Mouse (Mus musculus) monocyte, adult 5-6 weeks (primary cell): ENCODE results near the gene Hrg. TPM values are rescaled to one million over a fixed set of nuclear protein-coding genes. Genes with fewer than 3 reads are reported as not detected.
"Not testable (repeated sequence)": the region's sequence is repeated elsewhere in the genome, so short reads cannot be mapped to it uniquely, and the experiment has no call there.

Experiments used
- ATAC-seq: fragments of 153-309, 156-312 bp; replicated peaks from 2 replicates; pipeline ENCODE4 v1.8.0; 2017; ENCODE audit warnings: mild to moderate bottlenecking; ENCODE audit not compliant: low TSS enrichment, insufficient number of reproducible peaks, severe bottlenecking, poor library complexity, low FRiP score
- total RNA-seq: library from RNA; stranded (forward); fragments of 200-1000, 200-491, 200-594 nt; gene quantifications from 3 replicates; pipeline ENCODE4 v1.2.3, GENCODE M21; 2017

The Hrg gene
- not detected in 3 replicates for total RNA-seq

DNA sequence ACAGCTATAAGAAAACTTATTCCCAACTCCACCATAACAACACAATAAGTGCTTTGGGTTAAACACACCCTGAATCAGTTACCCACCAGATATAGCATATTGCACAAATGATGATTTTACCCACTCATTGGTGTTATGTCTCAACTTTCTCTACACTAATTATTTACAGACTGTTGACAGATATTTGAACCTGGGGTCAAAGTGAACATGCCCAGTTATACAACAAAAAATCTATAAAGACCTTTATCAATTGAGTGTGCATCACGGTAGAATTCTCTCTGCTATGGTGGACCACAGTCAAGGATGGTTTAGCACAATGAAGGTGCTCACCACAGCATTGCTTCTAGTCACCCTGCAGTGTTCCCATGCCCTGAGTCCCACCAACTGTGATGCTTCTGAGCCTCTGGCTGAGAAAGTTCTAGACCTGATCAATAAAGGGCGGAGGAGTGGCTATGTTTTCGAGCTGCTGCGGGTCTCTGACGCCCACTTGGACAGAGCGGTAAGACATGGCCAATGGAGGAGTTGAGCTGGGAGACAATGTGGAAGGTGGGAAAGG, at the start of gene Hrg:
TSS of gene Hrg (plus strand) at position 233 of the 556 bp plus-strand sequence.
- ATAC-seq, result no peak

- ATAC-seq, result no peak
These were observed 49.5 kb upstream of the Hrg start for GRCm38 (mm10) chr16:22901326-22901725.

DNA sequence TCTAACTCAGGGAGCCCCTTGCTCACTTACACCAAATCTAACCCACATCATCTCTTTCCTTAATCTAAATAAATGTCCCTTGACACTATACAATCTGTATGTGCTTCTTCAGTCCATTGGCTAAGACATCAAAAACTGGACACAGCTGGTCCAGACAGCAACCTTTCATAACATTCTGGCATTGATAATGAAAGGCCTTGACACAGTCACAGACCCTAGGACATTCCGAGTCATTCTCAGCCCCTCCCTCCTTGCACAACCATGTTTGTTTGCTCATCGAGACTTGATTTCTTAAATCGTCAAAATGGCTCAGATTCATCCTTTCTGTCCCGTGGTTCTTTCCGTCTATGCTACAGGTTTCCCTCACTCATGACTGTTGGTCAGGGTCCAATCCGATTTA, 41.6 kb upstream of the Hrg start:
- no peak for ATAC-seq

- no peak for ATAC-seq
These were observed 38.9 kb upstream of the Hrg start for GRCm38 (mm10) chr16:22911986-22912385.

GRCm38 (mm10) chr16:22912886-22913285, 38.0 kb upstream of the Hrg start:
- ATAC-seq, result no peak

- no peak for ATAC-seq
These were observed 36.6 kb upstream of the Hrg start for GRCm38 (mm10) chr16:22914276-22914675.

GRCm38 (mm10) chr16:22918034-22918433, 32.8 kb upstream of the Hrg start, which contains the start of gene Fetub:
Gene Fetub, plus strand, starts transcription at chr16:22918334.
- ATAC-seq, result no peak

GRCm38 (mm10) chr16:22918664-22919312, 32.1 kb upstream of the Hrg start:
- no peak for ATAC-seq

GRCm38 (mm10) chr16:22919971-22920854, 30.7 kb upstream of the Hrg start:
- ATAC-seq, result no peak

- ATAC-seq, result no peak
These were observed 29.1 kb upstream of the Hrg start for GRCm38 (mm10) chr16:22921761-22922160.

GRCm38 (mm10) chr16:22922433-22922832, 28.4 kb upstream of the Hrg start:
- no peak for ATAC-seq

GRCm38 (mm10) chr16:22929575-22929974, 21.3 kb upstream of the Hrg start:
- ATAC-seq, result no peak

- ATAC-seq, result no peak
These were observed 19.3 kb upstream of the Hrg start for GRCm38 (mm10) chr16:22931431-22932200.

DNA sequence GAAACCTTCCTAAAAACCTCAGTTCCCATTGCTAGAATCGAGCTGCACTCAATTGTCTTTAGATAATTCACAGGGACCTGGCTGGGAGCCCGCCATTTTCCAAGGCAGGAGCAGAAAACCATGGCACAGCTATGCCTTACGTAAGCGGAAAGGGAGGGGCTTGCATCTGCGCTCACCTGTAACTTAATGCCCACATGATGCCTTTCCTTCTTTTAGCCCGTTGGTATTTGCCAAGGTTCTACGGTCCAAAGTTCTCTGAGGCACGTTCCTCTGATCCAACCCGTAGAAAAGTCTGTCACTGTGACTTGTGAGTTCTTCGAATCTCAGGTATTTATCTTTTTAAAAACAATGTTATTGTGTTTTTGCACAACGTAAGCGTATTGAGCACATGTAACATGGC, 13.2 kb upstream of the Hrg start:
- no peak for ATAC-seq

DNA sequence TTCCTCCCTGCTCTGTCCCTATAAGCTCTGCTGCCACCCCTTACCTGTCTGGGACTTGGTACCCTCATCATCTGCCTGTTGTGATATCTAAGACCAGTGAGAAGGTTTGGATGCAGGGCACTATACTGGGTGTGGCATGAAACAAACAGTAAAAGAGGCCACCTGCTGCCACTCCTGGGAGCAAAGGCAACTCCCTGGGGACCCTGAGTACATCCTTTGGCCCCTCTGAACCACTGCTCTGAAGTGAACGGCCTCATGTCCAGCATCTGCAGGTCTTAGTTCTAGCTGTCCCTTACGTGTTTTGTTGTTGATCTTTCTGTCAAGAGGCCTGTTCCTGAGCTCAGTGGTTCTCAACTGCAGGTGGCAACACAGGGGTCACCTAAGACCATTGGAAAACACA, 12.3 kb upstream of the Hrg start:
- no peak for ATAC-seq

- no peak for ATAC-seq
These were observed 11.7 kb upstream of the Hrg start for GRCm38 (mm10) chr16:22939120-22939695.

- not testable (repeated sequence) for ATAC-seq
These were observed 8.9 kb upstream of the Hrg start for GRCm38 (mm10) chr16:22941825-22942476.

DNA sequence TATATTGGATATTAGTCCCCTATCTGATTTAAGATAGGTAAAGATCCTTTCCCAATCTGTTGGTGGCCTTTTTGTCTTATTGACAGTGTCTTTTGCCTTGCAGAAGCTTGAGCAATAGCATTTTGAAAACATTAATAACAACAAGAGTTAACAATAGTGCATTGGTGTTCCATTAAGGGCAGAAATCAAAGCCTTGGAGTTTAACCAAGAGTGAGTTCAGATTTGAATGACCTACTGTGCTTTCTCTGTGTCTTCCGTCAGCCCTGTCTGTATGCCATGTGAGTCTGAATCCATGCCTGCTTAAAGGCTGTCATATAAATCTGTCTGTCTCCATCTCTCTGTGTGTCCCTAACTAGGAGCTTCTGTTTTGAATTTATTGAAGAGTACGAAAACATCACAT, 3.5 kb upstream of the Hrg start:
- no peak for ATAC-seq
